Mouse (Mus musculus): ENCODE measurements around the gene Nub1.

DNA sequence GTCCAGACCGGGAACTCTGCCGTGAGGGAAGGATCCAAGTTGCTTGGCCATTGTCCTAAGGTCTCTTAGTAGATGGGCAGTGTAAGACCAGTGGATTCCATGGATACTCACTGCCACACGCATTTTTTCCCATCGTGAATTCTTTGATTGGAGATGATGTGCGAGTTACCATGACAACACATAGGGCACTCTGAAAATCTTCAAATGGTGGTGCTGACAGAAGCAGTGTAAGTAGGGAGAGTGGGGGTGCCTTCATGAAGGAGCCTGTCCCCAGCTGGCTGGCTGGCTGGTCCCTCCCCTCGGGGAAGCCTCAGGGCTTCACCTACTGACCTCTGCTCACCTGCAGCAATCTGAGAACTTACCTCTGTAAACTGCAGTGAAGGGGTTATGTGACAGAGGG is 46.3 kb upstream of the Nub1 start:
- no peak for TF ChIP-seq CTCF (IDR thresholded peaks at IDR 0.05; ENCODE audit: low read depth, low read length)
- TF ChIP-seq POLR2A (IDR thresholded peaks at IDR 0.05; ENCODE audit: insufficient read depth, low read length), result no peak
- no peak for TF ChIP-seq EP300 (IDR thresholded peaks at IDR 0.05; ENCODE audit: insufficient read depth, low read depth, low read length)
